Mouse (Mus musculus): Measurements from ENCODE around the gene Plcd4. TPM values are rescaled to one million over a fixed set of nuclear protein-coding genes. Genes with fewer than 3 reads are reported as not detected.
"Not testable (repeated sequence)": the region's sequence is repeated elsewhere in the genome, so short reads cannot be mapped to it uniquely, and the experiment has no call there.

Plcd4 gene
- not detected in 2 replicates for total RNA-seq (2015)
- not detected in 2 replicates for total RNA-seq (2017)

- ATAC-seq (ENCODE audit: poor library complexity, severe bottlenecking) = no peak
These were observed at the start of gene Plcd4 for GRCm38 (mm10) chr1:74542451-74542961. Gene Plcd4, plus strand, starts transcription at chr1:74542888.

- no peak for ATAC-seq (ENCODE audit: poor library complexity, severe bottlenecking)
These were observed 41.6 kb upstream of the Plcd4 start for GRCm38 (mm10) chr1:74501106-74501505.

- no peak for ATAC-seq (ENCODE audit: poor library complexity, severe bottlenecking)
These were observed 37.3 kb upstream of the Plcd4 start for GRCm38 (mm10) chr1:74505393-74505720.

- peak; percentile 96 for ATAC-seq (ENCODE audit: poor library complexity, severe bottlenecking)
These were observed 36.8 kb upstream of the Plcd4 start, which contains the start of gene Cnot9 for GRCm38 (mm10) chr1:74505721-74506464. Gene Cnot9, plus strand, starts transcription at chr1:74506058.

- 0 out of 2 replicates have a peak, but pooled peaks have one; percentile 7 for ATAC-seq (ENCODE audit: poor library complexity, severe bottlenecking)
These were observed 36.2 kb upstream of the Plcd4 start for GRCm38 (mm10) chr1:74506471-74506881.

- ATAC-seq (ENCODE audit: poor library complexity, severe bottlenecking) = no peak
These were observed 34.9 kb upstream of the Plcd4 start for GRCm38 (mm10) chr1:74507780-74508179.

- ATAC-seq (ENCODE audit: poor library complexity, severe bottlenecking) = no peak
These were observed 31.4 kb upstream of the Plcd4 start for GRCm38 (mm10) chr1:74511306-74511705.

GRCm38 (mm10) chr1:74512999-74513398 is 29.7 kb upstream of the Plcd4 start:
- ATAC-seq (ENCODE audit: poor library complexity, severe bottlenecking) = not testable (repeated sequence)

- ATAC-seq (ENCODE audit: poor library complexity, severe bottlenecking) = no peak
These were observed 22.8 kb upstream of the Plcd4 start for GRCm38 (mm10) chr1:74519875-74520274.

- no peak for ATAC-seq (ENCODE audit: poor library complexity, severe bottlenecking)
These were observed 17.9 kb upstream of the Plcd4 start for GRCm38 (mm10) chr1:74524746-74525145.

GRCm38 (mm10) chr1:74528589-74528988 is 14.1 kb upstream of the Plcd4 start:
- no peak for ATAC-seq (ENCODE audit: poor library complexity, severe bottlenecking)

GRCm38 (mm10) chr1:74538650-74539049 is 4.0 kb upstream of the Plcd4 start:
- no peak for ATAC-seq (ENCODE audit: poor library complexity, severe bottlenecking)

GRCm38 (mm10) chr1:74544184-74544583 is 1.5 kb downstream of the Plcd4 start, which contains the start of gene Usp37:
Gene Usp37, minus strand, starts transcription at chr1:74544284.
- no peak for ATAC-seq (ENCODE audit: poor library complexity, severe bottlenecking)

GRCm38 (mm10) chr1:74559061-74559460 is 16.4 kb downstream of the Plcd4 start:
- peak; percentile 82 for ATAC-seq (ENCODE audit: poor library complexity, severe bottlenecking)

- ATAC-seq (ENCODE audit: poor library complexity, severe bottlenecking) = peak; percentile 30; the same call in 1 of the 2 replicates
These were observed 23.1 kb downstream of the Plcd4 start for GRCm38 (mm10) chr1:74565834-74566233.

GRCm38 (mm10) chr1:74569739-74570719 is 27.3 kb downstream of the Plcd4 start:
- no peak for ATAC-seq (ENCODE audit: poor library complexity, severe bottlenecking)

GRCm38 (mm10) chr1:74582621-74583020 is 39.9 kb downstream of the Plcd4 start:
- ATAC-seq (ENCODE audit: poor library complexity, severe bottlenecking) = no peak

GRCm38 (mm10) chr1:74584616-74585398 is 42.1 kb downstream of the Plcd4 start:
- no peak for ATAC-seq (ENCODE audit: poor library complexity, severe bottlenecking)

GRCm38 (mm10) chr1:74587233-74587772 is 44.6 kb downstream of the Plcd4 start:
- ATAC-seq (ENCODE audit: poor library complexity, severe bottlenecking) = peak; percentile 5

- ATAC-seq (ENCODE audit: poor library complexity, severe bottlenecking) = peak; percentile 96
These were observed 45.2 kb downstream of the Plcd4 start, which contains the start of the genes Zfp142 and Bcs1l for GRCm38 (mm10) chr1:74587773-74588445. Gene Zfp142, minus strand, starts transcription at chr1:74588246. Gene Bcs1l, plus strand, starts transcription at chr1:74588289.

Data from megakaryocyte, adult 5-6 weeks (primary cell).